Mouse (Mus musculus) olfactory bulb, adult 2 months (tissue): ENCODE results near the gene Ppp1r12b.

ENCODE experiments used
- CTCF ChIP-seq: fragments of 200-500 bp; IDR thresholded peaks from 2 replicates; pipeline ENCODE4 v1.5.1; 2012; ENCODE audit warnings: low read depth, mild to moderate bottlenecking, low read length, moderate library complexity; ENCODE audit not compliant: insufficient read depth
- POLR2A ChIP-seq: fragments of 200-500 bp; IDR thresholded peaks from 2 replicates; pipeline ENCODE4 v1.6.1; 2012; ENCODE audit warnings: mild to moderate bottlenecking, low read depth, low read length, moderate library complexity; ENCODE audit not compliant: insufficient read depth

GRCm38 (mm10) chr1:134757230-134757629 lies 198.5 kb downstream of the Ppp1r12b start:
- TF ChIP-seq CTCF: no peak
- no peak for TF ChIP-seq POLR2A
